Mouse (Mus musculus): ENCODE results near the gene Lce1a1. TPM values are rescaled to one million over a fixed set of nuclear protein-coding genes. Genes with fewer than 3 reads are reported as not detected.

The Lce1a1 gene
- total and polyA plus RNA-seq, 2 experiments from 2014 or later = not detected

DNA sequence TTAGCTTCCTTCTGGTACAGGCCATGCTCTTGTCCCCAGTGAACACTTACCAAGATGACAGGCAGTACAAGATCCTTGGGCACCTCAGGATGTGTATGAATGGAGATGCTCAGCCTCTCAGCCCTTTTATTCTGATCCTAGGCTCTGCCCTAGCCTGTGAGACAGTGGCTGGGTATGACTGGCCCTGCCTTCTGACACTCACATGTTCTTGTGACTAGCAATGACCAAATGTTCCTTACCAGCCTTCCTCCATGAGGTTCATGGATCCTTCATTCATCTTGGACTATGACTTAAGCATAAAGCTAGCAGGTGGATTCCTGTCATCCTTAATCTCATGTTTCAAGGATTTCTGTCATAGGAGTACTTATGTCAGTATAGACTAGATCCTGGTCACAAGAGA is 22.1 kb upstream of the Lce1a1 start, which contains the start of gene Lce1a2:
Gene Lce1a2, minus strand, starts transcription at position 101 of the 400 bp plus-strand sequence.
- ATAC-seq (ENCODE audit: insufficient read depth, low read depth) (no peak), DNase-seq (ENCODE audit: low spot score) (no peak)
- H3K27me3 ChIP-seq (ENCODE audit: control insufficient read depth, insufficient read depth, low read length) = no peaks in the 10 kb centered on the region
- no peak within 1 kb of the TSS for H3K4me3 ChIP-seq (ENCODE audit: low read depth, low read length)
- H3K27ac ChIP-seq (ENCODE audit: low read depth) = no peak within 1 kb of the TSS
- H3K9ac ChIP-seq (replicated peaks; ENCODE audit: low read depth, low read length) = no peak within 1 kb of the TSS
- no peaks in the 10 kb centered on the region for H3K9me3 ChIP-seq (replicated peaks; ENCODE audit: control insufficient read depth, low read length)
- no peaks in the 10 kb centered on the region for H3K4me1 ChIP-seq (ENCODE audit: control insufficient read depth, insufficient read depth)
- TF ChIP-seq CTCF (IDR thresholded peaks at IDR 0.05; ENCODE audit: low read depth) = no peak
- TF ChIP-seq EP300 (IDR thresholded peaks at IDR 0.05; ENCODE audit: low read depth) = no peak
- H3K4me2 ChIP-seq (ENCODE audit: low read depth, low read length) = no peak within 1 kb of the TSS
- H3K36me3 ChIP-seq (replicated peaks; ENCODE audit: control insufficient read depth, insufficient read depth, low read length) = no peaks in the 10 kb centered on the region

GRCm38 (mm10) chr3:92656826-92657225 is 8.7 kb upstream of the Lce1a1 start, which contains the start of gene Lce1b:
Gene Lce1b, minus strand, starts transcription at chr3:92656926.
- Histone ChIP-seq H3K36me3 (replicated peaks; ENCODE audit: control insufficient read depth, insufficient read depth, low read length) (no peaks in the 10 kb centered on the region), H3K4me2 (ENCODE audit: low read depth, low read length) (no peak within 1 kb of the TSS), H3K9ac (replicated peaks; ENCODE audit: low read depth, low read length) (no peak within 1 kb of the TSS), H3K27me3 (ENCODE audit: control insufficient read depth, insufficient read depth, low read length) (no peaks in the 10 kb centered on the region), H3K4me3 (ENCODE audit: low read depth, low read length) (no peak within 1 kb of the TSS), H3K4me1 (ENCODE audit: control insufficient read depth, insufficient read depth) (no peaks in the 10 kb centered on the region), H3K9me3 (replicated peaks; ENCODE audit: control insufficient read depth, low read length) (no peaks in the 10 kb centered on the region), H3K27ac (ENCODE audit: low read depth) (no peak within 1 kb of the TSS)
- TF ChIP-seq CTCF (IDR thresholded peaks at IDR 0.05; ENCODE audit: low read depth) (no peak), EP300 (IDR thresholded peaks at IDR 0.05; ENCODE audit: low read depth) (no peak)
- DNase-seq (ENCODE audit: low spot score) = no peak
- ATAC-seq (ENCODE audit: insufficient read depth, low read depth) = no peak

- no peak overlapping the region for H3K4me3 ChIP-seq (ENCODE audit: low read depth, low read length)
- ATAC-seq (ENCODE audit: insufficient read depth, low read depth) (no peak), DNase-seq (ENCODE audit: low spot score) (no peak)
- TF ChIP-seq EP300 (IDR thresholded peaks at IDR 0.05; ENCODE audit: low read depth) (no peak), CTCF (IDR thresholded peaks at IDR 0.05; ENCODE audit: low read depth) (no peak)
- H3K36me3 ChIP-seq (replicated peaks; ENCODE audit: control insufficient read depth, insufficient read depth, low read length) = no peaks in the 10 kb centered on the region
- WGBS = 88% methylated on average over 15 of the region's 15 CpGs
- no peak overlapping the region for H3K9ac ChIP-seq (replicated peaks; ENCODE audit: low read depth, low read length)
- no peak overlapping the region for H3K27ac ChIP-seq (ENCODE audit: low read depth)
- no peak overlapping the region for H3K4me2 ChIP-seq (ENCODE audit: low read depth, low read length)
- H3K4me1 ChIP-seq (ENCODE audit: control insufficient read depth, insufficient read depth) = no peaks in the 10 kb centered on the region
- H3K9me3 ChIP-seq (replicated peaks; ENCODE audit: control insufficient read depth, low read length) = no peaks in the 10 kb centered on the region
- no peaks in the 10 kb centered on the region for H3K27me3 ChIP-seq (ENCODE audit: control insufficient read depth, insufficient read depth, low read length)
These were observed 8.3 kb downstream of the Lce1a1 start for GRCm38 (mm10) chr3:92639854-92640253.

- DNase-seq (ENCODE audit: low spot score) = no peak
- Histone ChIP-seq H3K27me3 (ENCODE audit: control insufficient read depth, insufficient read depth, low read length) (no peaks in the 10 kb centered on the region), H3K9ac (replicated peaks; ENCODE audit: low read depth, low read length) (no peak overlapping the region), H3K27ac (ENCODE audit: low read depth) (no peak overlapping the region), H3K9me3 (replicated peaks; ENCODE audit: control insufficient read depth, low read length) (no peaks in the 10 kb centered on the region), H3K36me3 (replicated peaks; ENCODE audit: control insufficient read depth, insufficient read depth, low read length) (no peaks in the 10 kb centered on the region), H3K4me1 (ENCODE audit: control insufficient read depth, insufficient read depth) (no peaks in the 10 kb centered on the region), H3K4me3 (ENCODE audit: low read depth, low read length) (no peak overlapping the region), H3K4me2 (ENCODE audit: low read depth, low read length) (no peak overlapping the region)
- ATAC-seq (ENCODE audit: insufficient read depth, low read depth) = no peak
- 79% methylated on average over 3 of the region's 3 CpGs for WGBS
- TF ChIP-seq CTCF (IDR thresholded peaks at IDR 0.05; ENCODE audit: low read depth) = no peak
- no peak for TF ChIP-seq EP300 (IDR thresholded peaks at IDR 0.05; ENCODE audit: low read depth)
These were observed 9.5 kb downstream of the Lce1a1 start for GRCm38 (mm10) chr3:92638653-92638991.

DNA sequence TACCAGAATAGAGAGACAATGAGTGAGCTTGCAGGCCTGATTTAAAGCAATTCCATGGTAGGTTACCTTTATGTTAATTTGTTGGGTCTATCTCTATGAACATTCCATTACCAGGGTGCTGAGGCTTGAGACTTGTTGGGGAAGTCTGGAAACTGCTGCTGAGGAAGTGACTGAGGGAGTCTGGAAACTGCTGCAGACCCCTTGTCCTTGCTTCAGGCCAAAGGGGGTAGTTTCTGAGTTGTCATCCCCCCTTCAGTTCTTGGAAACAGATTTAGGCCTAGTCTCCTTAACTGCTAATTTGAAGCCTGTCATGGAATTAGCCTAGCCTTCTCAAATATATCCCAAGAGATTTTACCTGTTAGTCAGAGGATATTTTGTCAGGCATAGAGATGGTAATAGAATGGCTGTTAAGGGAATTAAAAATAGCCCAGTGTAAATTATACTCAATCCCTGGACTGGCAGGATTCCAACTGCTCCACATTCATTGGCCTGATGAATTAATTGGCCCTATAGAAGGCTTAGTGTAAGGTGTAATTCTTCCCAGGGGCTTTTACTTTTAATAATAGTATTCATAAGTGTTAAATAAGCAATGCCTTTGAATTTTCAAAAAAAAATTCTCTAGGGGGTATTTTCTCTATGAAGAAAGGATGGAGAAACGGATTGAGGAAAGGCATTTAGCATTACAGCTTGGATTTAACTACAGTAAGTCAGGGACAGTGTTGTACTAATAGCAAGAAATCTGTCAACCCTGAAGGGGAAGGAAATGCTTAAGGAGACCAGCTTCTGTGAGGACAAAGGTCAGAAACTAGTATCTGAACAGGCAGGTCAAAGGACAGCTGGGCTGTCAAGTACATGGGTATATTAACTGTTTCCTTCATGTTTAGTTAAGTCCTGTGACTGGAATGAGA is 10.1 kb downstream of the Lce1a1 start:
- no peaks in the 10 kb centered on the region for H3K36me3 ChIP-seq (replicated peaks; ENCODE audit: control insufficient read depth, insufficient read depth, low read length)
- H3K9me3 ChIP-seq (replicated peaks; ENCODE audit: control insufficient read depth, low read length) = no peaks in the 10 kb centered on the region
- ATAC-seq (ENCODE audit: insufficient read depth, low read depth) = no peak

More for the DNA sequence above, 10.1 kb downstream of the Lce1a1 start:
- DNase-seq (ENCODE audit: low spot score) = no peak
- TF ChIP-seq EP300 (IDR thresholded peaks at IDR 0.05; ENCODE audit: low read depth) (no peak), CTCF (IDR thresholded peaks at IDR 0.05; ENCODE audit: low read depth) (no peak)
- Histone ChIP-seq H3K9ac (replicated peaks; ENCODE audit: low read depth, low read length) (no peak overlapping the region), H3K4me1 (ENCODE audit: control insufficient read depth, insufficient read depth) (no peaks in the 10 kb centered on the region), H3K4me3 (ENCODE audit: low read depth, low read length) (no peak overlapping the region), H3K27ac (ENCODE audit: low read depth) (no peak overlapping the region), H3K27me3 (ENCODE audit: control insufficient read depth, insufficient read depth, low read length) (no peaks in the 10 kb centered on the region), H3K4me2 (ENCODE audit: low read depth, low read length) (no peak overlapping the region)
- WGBS = 60% methylated on average over 1 of the region's 1 CpGs
